Mouse (Mus musculus) liver, adult 2 months (tissue): Measurements from ENCODE around the gene Jmjd6. TPM values are rescaled to one million over a fixed set of nuclear protein-coding genes. Genes with fewer than 3 reads are reported as not detected.

Experiments
- DNase-seq: peaks from one replicate; pipeline ENCODE4 v3.0.0-alpha.2; 2011; ENCODE audit warnings: low read depth, low spot score; ENCODE audit errors: extremely low read depth
- H3K27ac ChIP-seq: fragments of 200-500 bp; replicated peaks from 2 replicates; pipeline ENCODE4 v1.5.1; 2012; ENCODE audit warnings: low read depth, mild to moderate bottlenecking, control low read depth, inconsistent platforms, low read length; ENCODE audit not compliant: insufficient read depth
- H3K27me3 ChIP-seq: fragments of 200-500 bp; 2 replicates; pipeline ENCODE4 v1.6.1; 2012; ENCODE audit warnings: mild to moderate bottlenecking, moderate library complexity, low read length, inconsistent platforms; ENCODE audit not compliant: control insufficient read depth, insufficient read depth
- H3K36me3 ChIP-seq: fragments of 200-500 bp; 2 replicates; pipeline ENCODE4 v1.6.1; 2012; ENCODE audit warnings: low read length, inconsistent platforms; ENCODE audit not compliant: control insufficient read depth, insufficient read depth
- H3K4me1 ChIP-seq: fragments of 200-500 bp; 2 replicates; pipeline ENCODE4 v1.6.1; 2011; ENCODE audit warnings: low read length; ENCODE audit not compliant: control insufficient read depth, insufficient read depth
- H3K4me3 ChIP-seq: fragments of 200-500 bp; 2 replicates; pipeline ENCODE4 v1.5.1; 2011; ENCODE audit warnings: low read depth, mild to moderate bottlenecking, control low read depth, low read length, moderate library complexity; ENCODE audit not compliant: insufficient read depth
- H3K79me2 ChIP-seq: fragments of 200-500 bp; 2 replicates; pipeline ENCODE4 v1.6.1; 2012; ENCODE audit warnings: inconsistent platforms, mild to moderate bottlenecking, low read length, moderate library complexity; ENCODE audit not compliant: control insufficient read depth, insufficient read depth
- H3K9ac ChIP-seq: fragments of 200-500 bp; 2 replicates; pipeline ENCODE4 v1.6.1; 2012; ENCODE audit warnings: low read depth, mild to moderate bottlenecking, control low read depth, inconsistent platforms, low read length
- CTCF ChIP-seq: fragments of 200-500 bp; IDR thresholded peaks from 2 replicates; pipeline ENCODE4 v1.5.1; 2011; ENCODE audit warnings: low read depth, low read length, control low read depth
- POLR2A ChIP-seq: fragments of 200-500 bp; IDR thresholded peaks from 2 replicates; pipeline ENCODE4 v1.6.1; 2011; ENCODE audit warnings: low read length, control low read depth; ENCODE audit not compliant: insufficient read depth; ENCODE audit errors: extremely low read depth
- WGBS: fragments of 180-500 bp; shearing (Covaris S2); methylation state at CpG from one replicate; pipeline ENCODE4 v1.1.7; 2018; 5-methylcytosine and 5-hydroxymethylcytosine counted together
- polyA plus RNA-seq: library from polyadenylated mRNA; depleted of rRNA; stranded (reverse); fragments of >200 nt; gene quantifications from 2 replicates; pipeline ENCODE4 v1.2.3, GENCODE M21; 2012
- total RNA-seq: library from RNA; depleted of rRNA; stranded (reverse); fragments of >200 nt; gene quantifications from 2 replicates; pipeline ENCODE4 v1.2.3, GENCODE M21; 2014

The Jmjd6 gene
- total and polyA plus RNA-seq, 2 experiments, result 12.3 to 18.2 TPM

DNA sequence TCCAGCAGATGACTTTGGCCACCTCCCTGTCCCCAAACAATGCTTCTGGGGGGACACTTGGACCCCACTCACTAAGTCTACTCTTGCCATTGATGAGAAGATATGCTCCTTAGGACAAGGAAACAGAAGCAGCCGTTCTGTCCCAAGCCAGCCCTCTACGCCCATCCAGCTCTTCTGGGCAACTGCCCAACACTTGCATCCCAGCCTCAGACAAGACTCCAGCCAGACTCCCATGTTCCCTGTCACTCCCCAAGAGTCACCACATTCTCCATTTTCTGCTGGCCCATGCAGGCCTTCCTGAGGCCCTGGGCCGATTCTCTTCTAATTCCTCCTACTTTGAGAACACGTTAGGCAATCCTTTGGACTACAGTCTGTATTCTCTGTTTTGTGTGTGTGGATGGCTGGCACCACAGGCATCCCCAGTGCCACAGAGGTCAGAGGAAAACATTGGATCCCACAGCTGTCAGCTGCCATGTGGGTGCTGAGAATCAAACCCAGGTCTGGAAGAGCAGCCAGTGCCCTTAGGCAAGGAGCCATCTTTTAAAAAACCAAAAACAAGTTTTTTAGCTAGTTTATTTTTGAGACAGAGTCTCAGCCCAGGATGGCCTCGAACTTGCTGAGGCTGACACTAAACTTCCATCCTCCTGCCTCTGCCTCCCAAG is 23.2 kb downstream of the Jmjd6 start:
- 81% methylated on average over 5 of the region's 5 CpGs for WGBS
- Histone ChIP-seq H3K4me3 (no peak overlapping the region), H3K36me3 (no peaks in the 10 kb centered on the region), H3K27ac (no peak overlapping the region), H3K9ac (no peak overlapping the region), H3K79me2 (no peaks in the 10 kb centered on the region), H3K4me1 (no peaks in the 10 kb centered on the region), H3K27me3 (no peaks in the 10 kb centered on the region)
- TF ChIP-seq POLR2A, result no peak
- no peak for TF ChIP-seq CTCF
- no peak for DNase-seq

DNA sequence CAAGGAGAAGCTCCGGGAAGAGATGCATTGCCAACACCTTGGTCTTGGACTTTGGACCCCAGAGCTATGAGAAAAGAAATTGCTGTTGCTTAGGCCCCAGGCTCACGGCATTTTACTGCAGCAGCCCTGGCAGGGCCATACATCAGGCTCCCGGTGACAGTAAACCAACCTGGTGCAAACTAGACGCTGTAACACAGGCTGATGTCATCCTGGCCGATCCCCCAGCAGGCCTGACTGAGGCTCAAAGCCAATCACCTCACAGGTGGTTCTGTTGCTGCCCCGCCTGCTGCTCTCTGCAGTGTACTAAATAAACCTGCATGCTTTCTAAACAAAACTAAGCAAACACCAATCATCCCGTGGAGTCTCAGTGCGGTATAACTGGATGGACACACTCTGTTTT is 24.5 kb downstream of the Jmjd6 start:
- Histone ChIP-seq H3K27ac (no peak overlapping the region), H3K79me2 (no peaks in the 10 kb centered on the region), H3K9ac (no peak overlapping the region), H3K27me3 (no peaks in the 10 kb centered on the region), H3K4me3 (no peak overlapping the region), H3K4me1 (no peaks in the 10 kb centered on the region), H3K36me3 (no peaks in the 10 kb centered on the region)
- WGBS, result 43% methylated on average over 8 of the region's 8 CpGs
- no peak for TF ChIP-seq POLR2A
- no peak for TF ChIP-seq CTCF
- DNase-seq, result no peak

DNA sequence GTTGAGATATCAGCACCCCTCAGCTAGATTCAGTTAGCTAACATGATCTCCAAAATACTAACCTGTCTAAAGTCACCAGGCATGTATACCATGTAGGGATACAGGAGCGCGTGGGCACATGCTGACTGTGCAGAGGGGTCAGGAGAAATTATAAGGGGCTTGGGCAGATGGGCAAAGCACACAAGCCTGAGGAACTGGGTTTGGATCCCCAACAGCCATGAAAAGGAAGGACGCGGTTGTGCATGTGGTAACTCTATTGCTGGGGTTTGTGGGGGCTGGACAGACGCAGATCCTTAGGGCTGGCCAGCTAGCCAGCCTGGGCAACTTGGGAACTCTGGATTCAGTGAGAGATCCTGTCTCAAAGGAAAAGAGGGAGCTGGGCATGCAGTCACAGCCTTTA is 25.7 kb downstream of the Jmjd6 start:
- Histone ChIP-seq H3K27me3 (no peaks in the 10 kb centered on the region), H3K27ac (no peak overlapping the region), H3K36me3 (no peaks in the 10 kb centered on the region), H3K4me3 (no peak overlapping the region), H3K79me2 (no peaks in the 10 kb centered on the region), H3K9ac (no peak overlapping the region), H3K4me1 (no peaks in the 10 kb centered on the region)
- WGBS, result 97% methylated on average over 5 of the region's 5 CpGs
- no peak for DNase-seq
- TF ChIP-seq POLR2A, result no peak
- no peak for TF ChIP-seq CTCF

GRCm38 (mm10) chr11:116816769-116817168 is 26.5 kb downstream of the Jmjd6 start:
- H3K27ac ChIP-seq, result no peak overlapping the region
- TF ChIP-seq POLR2A, result no peak
- TF ChIP-seq CTCF, result no peak
- no peak overlapping the region for H3K4me3 ChIP-seq
- no peaks in the 10 kb centered on the region for H3K79me2 ChIP-seq
- H3K4me1 ChIP-seq, result no peaks in the 10 kb centered on the region
- H3K36me3 ChIP-seq, result no peaks in the 10 kb centered on the region
- WGBS, result 76% methylated on average over 5 of the region's 5 CpGs
- no peak overlapping the region for H3K9ac ChIP-seq
- no peak for DNase-seq
- H3K27me3 ChIP-seq, result no peaks in the 10 kb centered on the region

DNA sequence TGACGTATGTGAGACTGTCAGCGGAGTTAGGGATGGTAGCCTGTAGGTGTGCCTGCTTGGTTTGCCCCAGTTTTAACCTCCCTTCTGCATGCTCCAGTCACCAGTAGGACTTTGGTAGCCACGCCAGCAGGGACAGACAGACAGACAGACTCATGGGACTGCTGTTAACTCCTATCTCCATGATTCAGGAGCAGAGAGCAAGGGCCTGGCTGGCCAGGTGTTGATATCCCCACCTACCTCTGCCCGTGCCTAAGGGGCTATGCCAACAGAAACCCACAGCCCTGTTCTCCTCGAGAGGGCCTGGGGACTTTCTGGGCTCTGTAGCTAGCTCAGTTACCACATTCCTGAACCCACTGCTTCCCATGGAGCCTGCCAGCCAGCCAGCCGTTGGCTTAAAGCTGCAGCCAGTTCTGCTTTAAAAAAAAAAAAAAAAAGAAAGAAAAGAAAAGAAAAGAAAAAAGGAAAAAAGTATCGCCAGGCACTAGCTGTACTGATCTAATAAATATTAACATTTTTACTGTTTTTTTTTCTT is 28.3 kb downstream of the Jmjd6 start:
- Histone ChIP-seq H3K4me3 (no peak overlapping the region), H3K79me2 (no peaks in the 10 kb centered on the region), H3K4me1 (no peaks in the 10 kb centered on the region), H3K27me3 (no peaks in the 10 kb centered on the region), H3K27ac (peak overlapping the region; percentile 46; the same call in 1 of the 2 replicates), H3K9ac (no peak overlapping the region; the same call in 1 of the 2 replicates), H3K36me3 (no peaks in the 10 kb centered on the region)
- no peak for DNase-seq
- no peak for TF ChIP-seq CTCF
- WGBS, result 70% methylated on average over 7 of the region's 7 CpGs

GRCm38 (mm10) chr11:116814076-116814883 is 29.0 kb downstream of the Jmjd6 start:
- Histone ChIP-seq H3K4me1 (no peaks in the 10 kb centered on the region), H3K27ac (peak overlapping the region; percentile 46), H3K27me3 (no peaks in the 10 kb centered on the region), H3K79me2 (no peaks in the 10 kb centered on the region), H3K4me3 (no peak overlapping the region), H3K36me3 (no peaks in the 10 kb centered on the region), H3K9ac (no peak overlapping the region)
- WGBS, result 63% methylated on average over 20 of the region's 20 CpGs
- DNase-seq, result no peak
- TF ChIP-seq CTCF, result no peak
- TF ChIP-seq POLR2A, result no peak
